Mouse (Mus musculus) kidney, adult 2 months (tissue): ENCODE measurements at regions not wholly inside any gene's neighbourhood (a gene's known extent, or its start where the extent isn't known, plus 50 kb on each side); places are given as distances from the start of the nearest gene placed in this dataset.

Experiments
- CTCF ChIP-seq: fragments of 200-500 bp; conservative IDR thresholded peaks from 2 replicates; pipeline ENCODE4 v1.5.1; 2011; ENCODE audit warnings: low read depth, mild to moderate bottlenecking, control low read depth, low read length, moderate library complexity, mixed read lengths; ENCODE audit not compliant: insufficient read depth, insufficient read length
- POLR2A ChIP-seq: fragments of 200-500 bp; IDR thresholded peaks from one replicate; pipeline ENCODE4 v1.6.1; 2011; ENCODE audit warnings: low read depth, low read length, control low read depth

GRCm38 (mm10) chr8:15628584-15628983, 582.7 kb upstream of the BB014433 start:
- TF ChIP-seq POLR2A (no peak), CTCF (no peak)
